Mouse (Mus musculus) adrenal gland, adult 8-10 months (tissue): ENCODE measurements around the gene Ier5l. TPM values are rescaled to one million over a fixed set of nuclear protein-coding genes. Genes with fewer than 3 reads are reported as not detected.

ENCODE experiments used
- DNase-seq: peaks from one replicate; pipeline ENCODE4 v3.0.0; 2022
- total RNA-seq, 4 experiments: library from RNA; stranded (reverse); gene quantifications; 2 replicates each; pipeline ENCODE4 v1.2.4; 2022

Gene Ier5l
- total RNA-seq, 4 experiments from 2014 or later = 3.8 to 7.7 (median 6.8) TPM

DNA sequence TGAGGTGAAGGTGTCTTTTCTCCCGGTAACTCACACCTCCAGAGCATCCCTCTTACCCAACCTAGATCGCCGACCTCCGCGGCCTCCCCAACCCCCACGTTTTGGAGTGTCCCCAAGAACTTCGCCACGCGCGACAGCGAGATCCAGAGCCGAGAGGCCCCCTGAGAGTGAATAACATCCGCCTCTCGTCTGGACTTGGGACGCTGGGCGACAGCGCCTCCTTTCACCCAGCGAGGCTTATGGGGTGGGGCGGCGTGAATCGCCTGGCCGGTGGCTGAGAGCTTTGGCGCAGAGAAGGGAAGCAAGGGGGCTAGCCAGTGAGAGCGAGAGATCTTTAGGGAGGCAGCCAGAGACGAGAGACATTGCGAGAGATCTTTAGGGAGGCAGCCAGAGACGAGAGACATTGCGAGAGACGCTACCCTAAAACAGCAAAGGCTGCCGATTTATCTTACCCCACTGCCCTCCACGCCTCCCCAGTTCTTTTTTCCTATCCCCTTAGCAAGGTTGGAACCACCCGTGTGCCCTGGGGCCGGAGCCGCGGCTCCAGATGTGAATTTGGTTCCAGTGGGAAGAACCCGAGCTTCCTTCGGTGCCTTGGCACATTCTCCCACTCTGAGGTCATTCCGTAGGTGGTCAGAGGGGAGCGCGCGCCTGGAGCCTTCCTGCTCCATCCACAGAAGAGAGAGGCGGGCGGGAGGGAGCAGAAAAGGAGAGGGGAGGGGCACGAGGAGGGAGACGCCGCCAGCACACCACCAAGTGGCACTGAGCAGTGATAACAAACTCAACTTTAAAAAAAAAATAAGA, 3.7 kb downstream of the Ier5l start:
- peak; percentile 60 for DNase-seq

DNA sequence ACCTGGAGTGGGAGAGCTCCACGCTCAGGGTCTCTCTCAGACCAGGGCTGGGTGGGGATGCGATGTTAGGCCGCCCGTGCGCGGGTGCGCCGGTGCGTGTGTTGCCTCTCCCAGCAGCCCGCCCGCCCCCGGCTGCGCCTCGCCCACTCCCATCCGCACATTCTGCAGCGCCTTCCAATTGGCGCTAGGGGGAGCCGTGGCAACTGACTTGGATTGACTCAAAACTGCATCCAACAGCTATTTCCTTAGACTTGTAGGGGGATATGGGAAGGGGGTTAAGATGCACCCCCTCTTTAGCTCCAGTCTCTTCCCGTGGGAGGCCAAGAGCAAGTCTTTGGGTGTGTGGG, 4.2 kb downstream of the Ier5l start:
- peak; percentile 50 for DNase-seq

DNA sequence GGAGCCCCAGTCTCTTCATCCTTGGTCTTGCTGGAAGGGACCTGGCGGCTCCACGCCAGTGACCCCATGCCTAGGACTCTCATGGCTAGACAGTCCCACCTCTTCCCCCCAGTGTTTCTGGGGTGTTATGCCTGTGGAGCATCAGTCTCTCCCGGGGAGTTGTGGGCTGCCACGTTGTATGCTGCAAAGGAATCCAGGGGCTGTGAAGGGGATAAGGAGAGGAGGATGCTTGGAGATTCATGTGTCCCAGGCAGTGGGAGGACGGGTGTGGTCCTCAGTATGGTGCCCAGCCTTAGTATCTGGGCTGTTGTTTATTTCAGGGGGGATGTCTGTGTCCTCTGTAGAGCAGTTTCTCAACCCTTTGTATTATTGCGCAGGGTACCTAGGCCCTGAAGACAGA, 5.0 kb downstream of the Ier5l start:
- DNase-seq = no peak

DNA sequence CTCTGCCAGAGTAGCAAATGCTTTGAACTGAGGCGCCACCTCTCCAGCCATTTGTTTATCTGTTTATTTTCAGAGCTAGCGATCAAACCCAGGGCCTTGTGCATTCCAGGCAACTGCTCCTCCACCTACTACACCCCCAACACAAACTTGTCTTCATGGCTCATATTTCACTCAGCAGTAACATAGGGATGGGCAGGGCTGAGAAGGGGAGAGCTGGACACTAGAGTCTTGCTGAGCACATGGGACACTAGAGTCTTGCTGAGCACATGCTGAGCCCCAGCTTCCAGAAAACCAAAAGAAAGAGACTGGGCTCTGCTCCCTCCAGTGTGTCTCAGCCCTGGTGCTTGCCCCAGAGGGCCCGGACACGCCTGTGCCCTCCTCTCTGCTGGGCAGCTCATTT, 7.2 kb downstream of the Ier5l start:
- no peak for DNase-seq

- no peak for DNase-seq
Measured at GRCm38 (mm10) chr2:30464411-30464810, 9.6 kb downstream of the Ier5l start.

GRCm38 (mm10) chr2:30463904-30464330, 10.1 kb downstream of the Ier5l start:
- peak; percentile 80 for DNase-seq

- no peak for DNase-seq
Measured at GRCm38 (mm10) chr2:30463341-30463761, 10.7 kb downstream of the Ier5l start.

- DNase-seq = no peak
Measured at GRCm38 (mm10) chr2:30459241-30459640, 14.8 kb downstream of the Ier5l start.

- DNase-seq = no peak
Measured at GRCm38 (mm10) chr2:30458349-30458748, 15.7 kb downstream of the Ier5l start.

GRCm38 (mm10) chr2:30456104-30456980, 17.7 kb downstream of the Ier5l start:
- no peak for DNase-seq

DNA sequence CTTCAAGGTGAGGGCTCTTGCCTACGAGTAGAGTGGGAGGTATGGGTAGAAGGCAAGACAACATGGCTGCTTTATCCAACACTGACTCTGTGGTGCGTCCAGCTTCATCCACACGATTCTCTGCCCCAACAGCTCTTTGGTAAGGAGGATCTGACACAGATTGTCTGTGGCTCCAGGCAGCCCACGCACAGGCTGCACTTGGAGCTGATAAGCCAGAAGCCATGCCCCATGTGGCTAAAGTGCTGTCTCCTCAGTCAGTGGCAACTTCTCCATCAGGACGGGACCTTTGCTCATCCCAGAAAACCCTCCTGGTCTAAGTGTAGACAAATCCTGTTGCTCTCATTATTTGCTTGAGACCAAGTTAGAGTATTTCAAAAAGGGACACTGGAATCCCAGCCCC, 19.4 kb downstream of the Ier5l start:
- no peak for DNase-seq

- DNase-seq = no peak
Measured at GRCm38 (mm10) chr2:30453570-30453969, 20.4 kb downstream of the Ier5l start.

- DNase-seq = no peak
Measured at GRCm38 (mm10) chr2:30451525-30451924, 22.5 kb downstream of the Ier5l start.

DNA sequence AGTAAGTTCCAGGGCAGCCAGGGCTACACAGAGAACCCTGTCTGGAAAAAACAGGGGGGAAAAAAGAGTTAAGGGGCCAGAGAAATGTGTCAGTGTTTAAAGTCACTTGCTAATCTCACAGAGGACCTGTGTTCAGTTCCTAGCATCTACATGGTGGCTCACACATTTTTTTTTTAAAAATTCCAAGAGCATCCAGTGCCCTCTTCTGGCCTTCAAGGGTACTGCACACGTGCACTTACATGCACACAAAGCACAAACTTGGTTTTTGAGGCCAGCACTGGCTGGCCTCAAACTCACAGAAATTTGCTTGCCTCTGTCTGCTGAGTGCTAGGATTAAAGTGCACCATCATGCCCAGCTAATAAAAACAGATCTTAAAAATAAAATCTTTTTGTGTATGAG, 23.5 kb downstream of the Ier5l start:
- no peak for DNase-seq

GRCm38 (mm10) chr2:30448371-30448770, 25.6 kb downstream of the Ier5l start:
- DNase-seq = no peak

GRCm38 (mm10) chr2:30446891-30447826, 26.9 kb downstream of the Ier5l start:
- no peak for DNase-seq

DNA sequence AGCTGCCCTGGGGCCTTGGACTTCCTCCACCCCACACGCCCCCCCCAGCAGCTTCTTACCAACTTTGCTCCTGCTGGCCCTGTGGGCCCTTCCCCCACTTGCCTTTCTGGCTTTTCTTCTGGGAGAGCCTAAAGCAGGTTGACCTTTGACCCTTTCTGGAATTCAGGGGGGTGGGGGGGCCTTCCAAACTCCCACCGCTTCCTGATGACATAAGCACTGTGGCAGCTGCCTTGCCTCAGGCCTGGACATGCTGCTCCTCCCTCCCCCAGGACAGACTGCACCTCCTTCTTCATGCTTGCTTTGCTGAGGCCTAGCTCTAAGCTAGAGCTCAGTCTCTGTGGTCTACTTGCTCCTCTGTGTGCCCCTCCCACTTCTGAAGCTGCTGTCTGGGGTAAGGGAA, 28.7 kb downstream of the Ier5l start:
- DNase-seq = no peak

GRCm38 (mm10) chr2:30444450-30444849, 29.6 kb downstream of the Ier5l start:
- no peak for DNase-seq

- no peak for DNase-seq
Measured at GRCm38 (mm10) chr2:30444006-30444405, 30.0 kb downstream of the Ier5l start.

- no peak for DNase-seq
Measured at GRCm38 (mm10) chr2:30443281-30443680, 30.7 kb downstream of the Ier5l start.

DNA sequence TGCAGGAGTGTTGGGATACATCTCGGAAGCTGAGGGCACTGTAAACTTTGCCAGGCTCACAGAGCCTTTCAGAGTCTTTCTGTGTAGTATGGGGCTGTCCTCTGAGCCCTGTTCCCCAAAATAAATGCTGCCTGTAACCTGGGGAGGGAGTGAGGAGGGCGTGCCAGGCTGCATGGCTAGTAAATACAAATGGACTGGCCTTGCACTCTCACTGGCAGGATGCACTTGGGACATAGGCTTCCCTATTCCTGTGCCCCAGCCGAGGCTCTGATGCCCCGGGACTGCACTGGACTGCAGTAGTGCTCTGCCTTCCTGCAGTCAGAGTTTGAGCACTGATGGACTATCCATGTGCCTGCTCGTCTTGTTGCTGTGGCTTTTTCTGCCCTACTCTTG, 31.5 kb downstream of the Ier5l start:
- no peak for DNase-seq
